Mouse (Mus musculus) granulocyte monocyte progenitor cell, adult 5-6 weeks (primary cell): ENCODE measurements around the gene Zfp771. TPM values are rescaled to one million over a fixed set of nuclear protein-coding genes. Genes with fewer than 3 reads are reported as not detected.

ENCODE experiments used
- ATAC-seq: replicated peaks from 2 replicates; pipeline ENCODE4 v1.8.0; 2016; ENCODE audit warnings: mild to moderate bottlenecking, moderate TSS enrichment, inconsistent platforms; ENCODE audit not compliant: poor library complexity, severe bottlenecking
- total RNA-seq, 2 experiments: library from RNA; stranded (forward) in 1 of 2; stranded (reverse) in 1 of 2; fragments of 200-712, 200-1000 nt in 1 of 2; fragments of >200 nt in 1 of 2; fragmentation: Nextera tagmentation in 1 of 2; gene quantifications; 2 replicates each; pipeline ENCODE4 v1.2.3; 2014 to 2017

The Zfp771 gene
- total RNA-seq, 2 experiments from 2014 or later: 4.9 to 10.6 TPM

GRCm38 (mm10) chr7:127278311-127278710 is 34.2 kb downstream of the Zfp771 start:
- peak; percentile 52 for ATAC-seq

- no peak for ATAC-seq
Measured at GRCm38 (mm10) chr7:127280092-127280491, 36.0 kb downstream of the Zfp771 start.

- ATAC-seq: peak; percentile 39
Measured at GRCm38 (mm10) chr7:127281114-127281513, 37.0 kb downstream of the Zfp771 start.

- no peak for ATAC-seq
Measured at GRCm38 (mm10) chr7:127282190-127282589, 38.1 kb downstream of the Zfp771 start.

GRCm38 (mm10) chr7:127285154-127285553 is 41.1 kb downstream of the Zfp771 start:
- peak; percentile 43 for ATAC-seq

GRCm38 (mm10) chr7:127287940-127288339 is 43.9 kb downstream of the Zfp771 start:
- peak; percentile 64 for ATAC-seq

- 0 out of 2 replicates have a peak, but pooled peaks have one; percentile 21 for ATAC-seq
Measured at GRCm38 (mm10) chr7:127289306-127289705, 45.2 kb downstream of the Zfp771 start.

- peak; percentile 81 for ATAC-seq
Measured at GRCm38 (mm10) chr7:127290142-127290541, 46.1 kb downstream of the Zfp771 start.

GRCm38 (mm10) chr7:127296098-127296497 is 52.0 kb downstream of the Zfp771 start, which contains the start of gene Itgal:
Itgal (plus strand) TSS chr7:127296260.
- ATAC-seq: peak; percentile 96

- peak; percentile 78 for ATAC-seq
Measured at GRCm38 (mm10) chr7:127296786-127297555, 52.9 kb downstream of the Zfp771 start.

- no peak for ATAC-seq
Measured at GRCm38 (mm10) chr7:127297586-127298193, 53.6 kb downstream of the Zfp771 start.

Other genes with a start within 250 kb of the Zfp771 start
- 9.8 and 13.1 TPM in 2 replicates for gene Mvp, start 229.7 kb upstream of the Zfp771 start, total RNA-seq (2014; fragmentation: Nextera tagmentation)
- gene Mvp, start 229.7 kb upstream of the Zfp771 start, total RNA-seq (2017): 17.7 and 22.1 TPM in 2 replicates
- not detected in 2 replicates for gene Pagr1b, start 227.8 kb upstream of the Zfp771 start, total RNA-seq (2014; fragmentation: Nextera tagmentation)
- gene Pagr1b, start 227.8 kb upstream of the Zfp771 start, total RNA-seq (2017): 10.5 TPM in 1 of 2 replicates, not detected in the other
- gene Pagr1a, start 226.9 kb upstream of the Zfp771 start, total RNA-seq (2014; fragmentation: Nextera tagmentation): 17.5 and 50.8 TPM in 2 replicates
- 3.4 and 27.2 TPM in 2 replicates for gene Pagr1a, start 226.9 kb upstream of the Zfp771 start, total RNA-seq (2017)
- 2.3 and 28.3 TPM in 2 replicates for gene Gm42742, start 223.2 kb upstream of the Zfp771 start, total RNA-seq (2014; fragmentation: Nextera tagmentation)
- 32.7 and 35.4 TPM in 2 replicates for gene Gm42742, start 223.2 kb upstream of the Zfp771 start, total RNA-seq (2017)
- gene Prrt2, start 223.1 kb upstream of the Zfp771 start, total RNA-seq (2014; fragmentation: Nextera tagmentation): 1.8 and 6.9 TPM in 2 replicates
- gene Prrt2, start 223.1 kb upstream of the Zfp771 start, total RNA-seq (2017): 0.43 and 1.6 TPM in 2 replicates
- 143 and 169 TPM in 2 replicates for gene Maz, start 217.2 kb upstream of the Zfp771 start, total RNA-seq (2014; fragmentation: Nextera tagmentation)
- 52.5 and 77.5 TPM in 2 replicates for gene Maz, start 217.2 kb upstream of the Zfp771 start, total RNA-seq (2017)
- gene Kif22, start 201.8 kb upstream of the Zfp771 start, total RNA-seq (2014; fragmentation: Nextera tagmentation): 26.2 and 29.2 TPM in 2 replicates
- gene Kif22, start 201.8 kb upstream of the Zfp771 start, total RNA-seq (2017): 65.0 and 67.4 TPM in 2 replicates
- gene Zg16, start 156.9 kb upstream of the Zfp771 start, total RNA-seq (2014; fragmentation: Nextera tagmentation): not detected in 2 replicates
- gene Zg16, start 156.9 kb upstream of the Zfp771 start, total RNA-seq (2017): 1.6 and 2.5 TPM in 2 replicates
- 19.3 and 22.1 TPM in 2 replicates for gene AI467606, start 152.9 kb upstream of the Zfp771 start, total RNA-seq (2014; fragmentation: Nextera tagmentation)
- gene AI467606, start 152.9 kb upstream of the Zfp771 start, total RNA-seq (2017): 23.5 and 25.9 TPM in 2 replicates
- 2.7 and 3.1 TPM in 2 replicates for gene Qprt, start 122.0 kb upstream of the Zfp771 start, total RNA-seq (2014; fragmentation: Nextera tagmentation)
- 0.21 and 1.6 TPM in 2 replicates for gene Qprt, start 122.0 kb upstream of the Zfp771 start, total RNA-seq (2017)
- gene Spn, start 106.5 kb upstream of the Zfp771 start, total RNA-seq (2014; fragmentation: Nextera tagmentation): 123 and 159 TPM in 2 replicates
- gene Spn, start 106.5 kb upstream of the Zfp771 start, total RNA-seq (2017): 293 and 356 TPM in 2 replicates
- gene Cd2bp2, start 48.2 kb upstream of the Zfp771 start, total RNA-seq (2014; fragmentation: Nextera tagmentation): 21.1 and 44.7 TPM in 2 replicates
- gene Cd2bp2, start 48.2 kb upstream of the Zfp771 start, total RNA-seq (2017): 44.1 and 58.2 TPM in 2 replicates
- gene Tbc1d10b, start 35.8 kb upstream of the Zfp771 start, total RNA-seq (2014; fragmentation: Nextera tagmentation): 27.0 and 33.2 TPM in 2 replicates
- 26.2 and 35.0 TPM in 2 replicates for gene Tbc1d10b, start 35.8 kb upstream of the Zfp771 start, total RNA-seq (2017)
- 9.1 and 25.5 TPM in 2 replicates for gene Mylpf, start 35.4 kb upstream of the Zfp771 start, total RNA-seq (2014; fragmentation: Nextera tagmentation)
- 1.2 and 4.3 TPM in 2 replicates for gene Mylpf, start 35.4 kb upstream of the Zfp771 start, total RNA-seq (2017)
- 6.0 and 18.7 TPM in 2 replicates for gene Zfp553, start 11.2 kb upstream of the Zfp771 start, total RNA-seq (2014; fragmentation: Nextera tagmentation)
- 11.4 and 12.0 TPM in 2 replicates for gene Zfp553, start 11.2 kb upstream of the Zfp771 start, total RNA-seq (2017)
- 17.1 and 23.3 TPM in 2 replicates for gene Sept1, start 11.1 kb upstream of the Zfp771 start, total RNA-seq (2014; fragmentation: Nextera tagmentation)
- 29.1 and 33.3 TPM in 2 replicates for gene Sept1, start 11.1 kb upstream of the Zfp771 start, total RNA-seq (2017)
- 99.5 and 126 TPM in 2 replicates for gene Dctpp1, start 16.4 kb downstream of the Zfp771 start, total RNA-seq (2014; fragmentation: Nextera tagmentation)
- gene Dctpp1, start 16.4 kb downstream of the Zfp771 start, total RNA-seq (2017): 68.9 and 72.0 TPM in 2 replicates
- 63.0 and 70.4 TPM in 2 replicates for gene Sephs2, start 29.8 kb downstream of the Zfp771 start, total RNA-seq (2014; fragmentation: Nextera tagmentation)
- 158 and 176 TPM in 2 replicates for gene Sephs2, start 29.8 kb downstream of the Zfp771 start, total RNA-seq (2017)
- gene Itgal, start 52.0 kb downstream of the Zfp771 start, total RNA-seq (2014; fragmentation: Nextera tagmentation): 57.2 and 65.5 TPM in 2 replicates
- gene Itgal, start 52.0 kb downstream of the Zfp771 start, total RNA-seq (2017): 22.4 and 27.1 TPM in 2 replicates
- gene Zfp768, start 101.3 kb downstream of the Zfp771 start, total RNA-seq (2014; fragmentation: Nextera tagmentation): 3.7 and 9.6 TPM in 2 replicates
- 5.5 and 6.2 TPM in 2 replicates for gene Zfp768, start 101.3 kb downstream of the Zfp771 start, total RNA-seq (2017)
- 1.8 and 4.4 TPM in 2 replicates for gene Zfp747, start 131.8 kb downstream of the Zfp771 start, total RNA-seq (2014; fragmentation: Nextera tagmentation)
- 6.2 and 13.4 TPM in 2 replicates for gene Zfp747, start 131.8 kb downstream of the Zfp771 start, total RNA-seq (2017)
- gene 9130019O22Rik, start 142.9 kb downstream of the Zfp771 start, total RNA-seq (2014; fragmentation: Nextera tagmentation): 2.7 and 3.7 TPM in 2 replicates
- 4.1 and 5.5 TPM in 2 replicates for gene 9130019O22Rik, start 142.9 kb downstream of the Zfp771 start, total RNA-seq (2017)
- 2.5 TPM in 1 of 2 replicates, not detected in the other for gene E430018J23Rik, start 149.4 kb downstream of the Zfp771 start, total RNA-seq (2014; fragmentation: Nextera tagmentation)
- 4.2 and 8.9 TPM in 2 replicates for gene E430018J23Rik, start 149.4 kb downstream of the Zfp771 start, total RNA-seq (2017)
- 8.9 and 10.8 TPM in 2 replicates for gene Zfp764, start 162.5 kb downstream of the Zfp771 start, total RNA-seq (2014; fragmentation: Nextera tagmentation)
- gene Zfp764, start 162.5 kb downstream of the Zfp771 start, total RNA-seq (2017): 12.5 and 15.1 TPM in 2 replicates
- gene Zfp688, start 177.8 kb downstream of the Zfp771 start, total RNA-seq (2014; fragmentation: Nextera tagmentation): 13.5 and 17.6 TPM in 2 replicates
- gene Zfp688, start 177.8 kb downstream of the Zfp771 start, total RNA-seq (2017): 7.1 and 12.5 TPM in 2 replicates
- gene Zfp689, start 204.9 kb downstream of the Zfp771 start, total RNA-seq (2014; fragmentation: Nextera tagmentation): 0.70 and 3.9 TPM in 2 replicates
- gene Zfp689, start 204.9 kb downstream of the Zfp771 start, total RNA-seq (2017): 2.7 and 3.6 TPM in 2 replicates
- 96.7 and 115 TPM in 2 replicates for gene Prr14, start 215.3 kb downstream of the Zfp771 start, total RNA-seq (2014; fragmentation: Nextera tagmentation)
- gene Prr14, start 215.3 kb downstream of the Zfp771 start, total RNA-seq (2017): 23.8 and 29.0 TPM in 2 replicates
- gene Fbrs, start 234.9 kb downstream of the Zfp771 start, total RNA-seq (2014; fragmentation: Nextera tagmentation): 87.1 and 132 TPM in 2 replicates
- gene Fbrs, start 234.9 kb downstream of the Zfp771 start, total RNA-seq (2017): 21.9 and 28.5 TPM in 2 replicates